Mouse (Mus musculus) embryonic facial prominence, embryonic 11.5 days (tissue): ENCODE data around the gene Aldh4a1. TPM values are rescaled to one million over a fixed set of nuclear protein-coding genes. Genes with fewer than 3 reads are reported as not detected.
A peak's percentile ranks its signal among the peaks of the same experiment; 100 is the strongest.

Source experiments
- ATAC-seq: fragments of 200-750 bp; cut with Nextera tagmentation; replicated peaks from 2 replicates; pipeline ENCODE4 v1.8.0; 2017; ENCODE audit warnings: low read depth; ENCODE audit not compliant: insufficient number of reproducible peaks, low FRiP score, low TSS enrichment
- DNase-seq: peaks from one replicate; pipeline ENCODE4 v3.0.0-alpha.2; 2015; ENCODE audit warnings: low spot score
- H3K27ac ChIP-seq: fragments of 300-500 bp; sonication (generic); replicated peaks from 2 replicates; pipeline ENCODE4 v1.5.1; 2014; ENCODE audit warnings: mild to moderate bottlenecking, low read depth, low read length, control low read depth
- H3K27me3 ChIP-seq: fragments of 300-500 bp; sonication (generic); 2 replicates; pipeline ENCODE4 v1.6.1; 2014; ENCODE audit warnings: mild to moderate bottlenecking, low read length, moderate library complexity, mixed read lengths; ENCODE audit not compliant: control insufficient read depth, insufficient read depth
- H3K36me3 ChIP-seq: fragments of 300-500 bp; sonication (generic); replicated peaks from 2 replicates; pipeline ENCODE4 v1.6.1; 2014; ENCODE audit warnings: low read depth, mild to moderate bottlenecking, low read length, moderate library complexity, mixed read lengths; ENCODE audit not compliant: control insufficient read depth, insufficient read depth
- H3K4me1 ChIP-seq: fragments of 300-500 bp; sonication (generic); 2 replicates; pipeline ENCODE4 v1.6.1; 2014; ENCODE audit warnings: low read length, mixed read lengths; ENCODE audit not compliant: control insufficient read depth, insufficient read depth
- H3K4me2 ChIP-seq: fragments of 300-500 bp; sonication (generic); 2 replicates; pipeline ENCODE4 v1.6.1; 2014; ENCODE audit warnings: low read depth, mild to moderate bottlenecking, control low read depth, low read length, moderate library complexity
- H3K4me3 ChIP-seq: fragments of 300-500 bp; sonication (generic); 2 replicates; pipeline ENCODE4 v1.5.1; 2014; ENCODE audit warnings: low read depth, low read length, control low read depth
- H3K9ac ChIP-seq: fragments of 300-500 bp; sonication (generic); replicated peaks from 2 replicates; pipeline ENCODE4 v1.6.1; 2014; ENCODE audit warnings: mild to moderate bottlenecking, control low read depth, low read length
- H3K9me3 ChIP-seq: fragments of 300-500 bp; sonication (generic); replicated peaks from 2 replicates; pipeline ENCODE4 v1.6.1; 2016; ENCODE audit warnings: mild to moderate bottlenecking, low read length, inconsistent platforms, mixed read lengths; ENCODE audit not compliant: control insufficient read depth
- WGBS: fragments of 180-500 bp; shearing (Covaris S2); extraction: QIAGEN DNeasy Blood & Tissue Kit; methylation state at CpG from one replicate; pipeline ENCODE4 v1.1.7; 2014; 5-methylcytosine and 5-hydroxymethylcytosine counted together
- polyA plus RNA-seq: library from polyadenylated mRNA; unstranded; fragments of >200 nt; fragmentation: Nextera tagmentation; extraction: Ambion mirVana; gene quantifications from 2 replicates; pipeline ENCODE4 v1.2.1, GENCODE M21; 2014

Aldh4a1 gene
- polyA plus RNA-seq, 1 experiment from 2014 or later, result 13.1 TPM

DNA sequence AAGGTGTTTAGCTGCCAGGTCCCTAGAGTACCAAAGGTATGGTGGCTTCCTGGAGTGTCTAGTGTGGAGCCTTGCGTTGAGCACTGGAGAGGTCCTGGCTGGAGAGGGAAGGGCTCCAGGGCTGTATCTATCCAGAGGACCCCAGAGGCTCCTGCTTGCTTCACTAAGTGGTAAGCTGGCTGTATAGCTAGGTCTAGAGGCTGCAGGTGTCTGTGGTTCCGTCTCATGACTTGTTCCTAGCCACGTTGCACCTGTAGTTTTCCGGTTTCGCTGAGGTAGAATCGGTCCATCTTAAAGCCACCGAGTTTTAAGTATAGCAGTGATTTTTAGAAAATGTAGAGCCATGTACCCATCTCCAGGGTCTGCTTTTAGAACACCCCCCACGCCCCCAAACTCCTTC lies 44.3 kb upstream of the Aldh4a1 start:
- DNase-seq, result no peak

DNA sequence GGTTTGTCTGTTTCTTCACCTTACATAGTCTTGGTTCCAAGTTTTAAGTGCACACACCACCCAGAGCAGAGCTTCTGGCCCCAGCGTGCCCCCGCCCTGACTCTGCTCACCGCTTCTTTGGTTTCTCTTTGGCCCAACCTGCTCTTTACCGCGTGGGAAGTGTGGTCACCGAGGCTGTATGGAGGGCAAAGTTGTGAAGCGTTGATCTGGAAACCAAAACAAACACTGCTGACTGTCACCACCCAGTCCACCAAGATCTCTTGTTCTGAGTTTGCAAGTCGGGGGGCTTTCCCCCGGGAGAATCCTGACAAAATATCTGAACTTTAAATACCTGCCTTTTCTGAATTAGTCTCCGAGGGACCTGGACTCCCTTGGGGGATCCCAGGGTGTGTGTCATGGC lies 43.7 kb upstream of the Aldh4a1 start:
- ATAC-seq, result no peak
- Histone ChIP-seq H3K27ac (no peak overlapping the region), H3K4me1 (peaks cover 11% of the 10 kb centered on the region), H3K4me2 (no peak overlapping the region), H3K9ac (no peak overlapping the region), H3K36me3 (no peaks in the 10 kb centered on the region), H3K27me3 (no peaks in the 10 kb centered on the region), H3K4me3 (no peak overlapping the region), H3K9me3 (no peaks in the 10 kb centered on the region)
- no peak for DNase-seq
- 56% methylated on average over 10 of the region's 10 CpGs for WGBS

More for the DNA sequence above, 44.3 kb upstream of the Aldh4a1 start:
- Histone ChIP-seq H3K27ac (no peak overlapping the region), H3K9me3 (no peaks in the 10 kb centered on the region), H3K4me2 (no peak overlapping the region), H3K4me1 (peaks cover 10% of the 10 kb centered on the region), H3K27me3 (no peaks in the 10 kb centered on the region), H3K9ac (no peak overlapping the region), H3K36me3 (no peaks in the 10 kb centered on the region), H3K4me3 (no peak overlapping the region)
- 91% methylated on average over 8 of the region's 8 CpGs for WGBS
- no peak for ATAC-seq

DNA sequence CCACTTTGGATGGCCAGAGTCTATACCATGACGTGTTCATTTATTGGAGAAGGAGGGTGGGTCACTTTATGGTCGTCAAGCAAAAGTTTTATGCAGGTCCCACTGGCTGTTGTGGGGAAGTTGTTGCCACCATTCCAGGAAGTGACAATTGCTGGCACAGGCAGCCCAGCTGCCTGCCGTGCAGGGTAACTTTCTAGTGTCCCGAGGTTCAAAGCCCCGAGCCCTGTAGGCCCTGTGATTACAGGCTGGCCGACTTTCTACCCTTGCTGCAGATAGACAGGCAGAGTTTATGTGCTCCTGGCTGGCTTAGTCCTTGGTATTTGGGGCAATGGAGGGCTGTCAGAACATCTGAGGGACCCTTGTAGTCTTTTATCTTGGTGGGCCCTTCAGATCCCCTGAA lies 43.2 kb upstream of the Aldh4a1 start:
- H3K27me3 ChIP-seq, result no peaks in the 10 kb centered on the region
- DNase-seq (no peak), ATAC-seq (no peak)
- H3K27ac ChIP-seq, result no peak overlapping the region
- H3K9ac ChIP-seq, result no peak overlapping the region
- H3K36me3 ChIP-seq, result no peaks in the 10 kb centered on the region
- H3K4me3 ChIP-seq, result no peak overlapping the region
- 54% methylated on average over 6 of the region's 6 CpGs for WGBS
- no peak overlapping the region for H3K4me2 ChIP-seq
- peaks cover 12% of the 10 kb centered on the region for H3K4me1 ChIP-seq
- no peaks in the 10 kb centered on the region for H3K9me3 ChIP-seq

DNA sequence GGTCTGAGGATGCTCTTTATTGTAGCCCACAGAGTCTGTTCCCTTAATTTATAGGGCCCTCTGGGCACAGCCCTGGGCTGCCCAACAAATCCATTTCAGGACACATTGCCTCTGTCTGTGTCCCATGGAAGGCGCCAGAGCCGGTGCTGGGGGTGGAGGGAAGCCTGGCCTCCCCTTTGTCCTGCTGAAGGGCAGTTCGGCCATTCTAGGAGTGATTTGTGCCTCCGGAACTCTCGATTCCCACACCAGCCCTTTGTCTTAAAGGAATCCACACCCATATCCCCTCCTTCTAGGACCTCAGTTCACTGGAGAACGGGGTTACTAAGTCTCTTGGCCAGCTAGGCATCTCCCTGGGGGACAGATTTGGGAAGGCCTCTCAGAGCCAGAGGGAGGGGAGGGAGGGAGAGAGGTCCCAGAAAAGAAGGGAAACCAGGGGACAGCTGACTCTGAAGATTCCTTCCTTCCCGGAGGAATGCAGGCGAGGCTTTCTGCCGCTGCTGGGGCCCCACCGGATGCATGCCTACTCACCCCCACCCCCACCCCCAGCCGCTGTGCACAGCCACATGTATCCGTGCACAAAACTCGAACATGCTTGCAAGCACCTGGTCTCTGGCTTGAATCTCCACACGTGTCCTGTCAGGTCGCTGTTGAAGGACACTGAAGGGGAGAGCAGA lies 41.9 kb upstream of the Aldh4a1 start:
- H3K4me2 ChIP-seq, result peak overlapping the region; percentile 33
- WGBS, result 2% methylated on average over 15 of the region's 15 CpGs
- H3K36me3 ChIP-seq, result no peaks in the 10 kb centered on the region
- ATAC-seq (no peak), DNase-seq (peak; percentile 68)
- H3K4me3 ChIP-seq, result peak overlapping the region; percentile 7; the same call in 1 of the 2 replicates
- H3K27ac ChIP-seq, result peak overlapping the region; percentile 90
- H3K9ac ChIP-seq, result peak overlapping the region; percentile 67
- H3K9me3 ChIP-seq, result no peaks in the 10 kb centered on the region
- peaks cover 12% of the 10 kb centered on the region for H3K4me1 ChIP-seq
- H3K27me3 ChIP-seq, result no peaks in the 10 kb centered on the region

DNA sequence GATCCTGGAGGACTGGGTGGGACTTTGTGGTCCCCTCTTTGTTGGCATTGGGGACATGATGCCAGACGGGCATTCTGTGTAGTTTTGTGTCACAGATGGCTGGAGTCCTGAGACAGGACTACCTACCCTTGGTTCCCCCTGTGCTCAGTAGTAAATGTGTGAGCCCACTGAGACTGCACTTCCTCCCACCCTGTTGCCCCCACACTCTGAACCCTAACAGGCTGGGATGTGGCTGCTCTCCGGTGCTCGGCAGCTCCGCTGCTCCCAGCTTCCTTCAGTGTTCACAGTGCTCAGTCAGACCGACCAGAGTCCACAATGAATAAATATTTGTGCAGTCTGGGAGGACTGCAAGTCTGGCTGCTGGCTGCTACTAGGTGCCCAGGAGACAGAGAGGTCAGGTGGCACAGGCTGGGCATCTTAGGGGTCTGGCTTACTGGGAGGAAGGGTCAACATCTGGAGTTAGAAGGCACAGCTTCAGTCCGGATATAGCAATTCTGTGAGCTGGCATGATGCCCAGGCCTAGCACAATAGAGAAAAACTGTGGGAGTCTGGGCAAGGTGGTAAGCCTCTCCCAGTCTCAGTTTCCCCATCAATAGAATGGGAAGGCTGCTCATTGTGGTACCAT lies 41.1 kb upstream of the Aldh4a1 start:
- H3K36me3 ChIP-seq, result no peaks in the 10 kb centered on the region
- H3K4me1 ChIP-seq, result peaks cover 12% of the 10 kb centered on the region
- H3K9me3 ChIP-seq, result no peaks in the 10 kb centered on the region
- peak overlapping the region; percentile 67 for H3K9ac ChIP-seq
- H3K4me2 ChIP-seq, result peak overlapping the region; percentile 33
- H3K27ac ChIP-seq, result peak overlapping the region; percentile 90
- 40% methylated on average over 6 of the region's 6 CpGs for WGBS
- H3K27me3 ChIP-seq, result no peaks in the 10 kb centered on the region
- no peak for ATAC-seq
- no peak for DNase-seq
- no peak overlapping the region for H3K4me3 ChIP-seq

DNA sequence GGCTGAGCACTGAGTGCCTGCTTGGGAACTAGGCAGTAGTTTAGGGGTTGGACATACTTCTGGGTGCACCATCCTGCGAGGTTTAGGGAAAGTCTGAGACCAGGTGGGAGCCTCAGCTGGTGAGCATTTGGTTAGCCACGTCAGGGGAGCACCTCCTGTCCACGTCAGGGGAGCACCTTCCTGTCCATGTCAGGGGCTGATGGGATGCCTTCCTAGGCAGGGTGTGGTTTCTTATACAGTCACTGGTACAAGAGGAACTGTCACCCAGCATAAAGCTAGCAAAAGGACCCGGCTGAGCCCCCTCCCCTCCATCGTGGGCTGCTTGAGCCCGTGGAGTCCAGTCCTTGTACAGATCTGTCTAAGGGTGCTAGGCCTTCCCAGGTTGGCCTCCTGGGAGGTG lies 40.3 kb upstream of the Aldh4a1 start:
- Histone ChIP-seq H3K27me3 (no peaks in the 10 kb centered on the region), H3K27ac (no peak overlapping the region), H3K36me3 (no peaks in the 10 kb centered on the region), H3K4me1 (peaks cover 12% of the 10 kb centered on the region), H3K9me3 (no peaks in the 10 kb centered on the region), H3K4me3 (no peak overlapping the region), H3K9ac (no peak overlapping the region), H3K4me2 (no peak overlapping the region)
- WGBS, result 78% methylated on average over 6 of the region's 6 CpGs
- DNase-seq, result no peak
- ATAC-seq, result no peak

DNA sequence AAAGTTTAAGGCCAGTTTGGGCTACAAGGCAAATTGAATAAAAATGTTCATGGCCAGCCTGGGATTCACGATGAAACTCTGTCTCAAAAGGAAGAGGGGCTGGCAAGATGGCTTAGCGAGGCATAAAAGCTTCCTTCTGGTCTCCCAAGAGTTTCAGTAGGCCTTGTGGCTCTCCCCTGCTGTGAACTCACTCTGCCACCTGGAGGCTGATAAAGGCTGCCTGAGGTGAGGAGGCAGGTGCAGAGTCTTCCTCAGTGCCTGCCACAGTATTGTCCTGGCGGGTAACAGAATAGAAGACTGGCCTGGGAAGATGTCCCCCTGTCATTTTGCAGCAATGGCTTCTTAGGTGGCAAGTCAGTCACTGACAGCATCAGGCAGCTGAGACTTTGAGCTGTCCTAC lies 39.8 kb upstream of the Aldh4a1 start:
- ATAC-seq, result no peak
- Histone ChIP-seq H3K4me3 (no peak overlapping the region), H3K9me3 (no peaks in the 10 kb centered on the region), H3K27me3 (no peaks in the 10 kb centered on the region), H3K4me1 (peaks cover 12% of the 10 kb centered on the region), H3K4me2 (no peak overlapping the region), H3K36me3 (no peaks in the 10 kb centered on the region), H3K9ac (no peak overlapping the region), H3K27ac (no peak overlapping the region)
- no peak for DNase-seq
- 55% methylated on average over 3 of the region's 3 CpGs for WGBS

DNA sequence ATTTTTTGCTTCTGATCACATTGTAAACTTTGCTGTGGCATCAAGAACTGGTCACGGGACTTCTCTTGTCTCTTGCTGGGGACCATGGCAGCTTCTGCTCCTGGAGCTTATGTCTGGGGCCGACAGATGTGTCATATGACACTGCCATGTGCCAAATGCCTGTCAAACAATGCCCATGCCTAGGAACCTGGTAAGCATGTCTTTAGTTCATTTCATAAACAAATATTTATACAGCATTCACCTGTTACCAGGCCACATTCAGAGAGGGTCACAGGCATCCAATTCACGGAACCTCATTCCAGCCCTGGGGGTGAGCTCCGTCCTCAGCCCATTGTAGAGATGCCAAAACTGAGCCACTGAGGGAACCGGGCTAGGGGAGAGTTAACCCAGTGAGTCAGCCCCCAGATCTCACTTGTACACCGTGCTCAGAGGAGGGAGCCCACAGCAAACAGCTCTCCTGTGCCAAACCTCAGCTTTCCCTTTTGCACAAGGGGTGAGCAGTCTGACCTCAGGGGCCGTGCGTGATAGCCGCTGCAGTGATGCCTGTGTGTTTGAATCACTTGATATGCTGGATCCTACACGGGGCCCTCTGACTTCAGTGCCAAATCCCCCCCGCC lies 38.9 kb upstream of the Aldh4a1 start:
- ATAC-seq (no peak), DNase-seq (no peak)
- no peaks in the 10 kb centered on the region for H3K36me3 ChIP-seq
- H3K27ac ChIP-seq, result no peak overlapping the region
- WGBS, result 83% methylated on average over 11 of the region's 11 CpGs
- H3K4me3 ChIP-seq, result no peak overlapping the region
- H3K27me3 ChIP-seq, result no peaks in the 10 kb centered on the region
- H3K4me1 ChIP-seq, result peaks cover 12% of the 10 kb centered on the region
- no peak overlapping the region for H3K9ac ChIP-seq
- H3K9me3 ChIP-seq, result no peaks in the 10 kb centered on the region
- H3K4me2 ChIP-seq, result no peak overlapping the region
